Mouse (Mus musculus) liver, postnatal 0 days (tissue): ENCODE results near the gene Cacng6.

Source experiments
- CTCF ChIP-seq: sonication (generic); IDR thresholded peaks from 2 replicates; pipeline ENCODE4 v1.5.1; 2016; ENCODE audit warnings: antibody characterized with exemption, low read depth
- EP300 ChIP-seq: IDR thresholded peaks from 2 replicates; pipeline ENCODE4 v1.6.1; 2016; ENCODE audit warnings: antibody characterized with exemption, low read depth, mild to moderate bottlenecking

DNA sequence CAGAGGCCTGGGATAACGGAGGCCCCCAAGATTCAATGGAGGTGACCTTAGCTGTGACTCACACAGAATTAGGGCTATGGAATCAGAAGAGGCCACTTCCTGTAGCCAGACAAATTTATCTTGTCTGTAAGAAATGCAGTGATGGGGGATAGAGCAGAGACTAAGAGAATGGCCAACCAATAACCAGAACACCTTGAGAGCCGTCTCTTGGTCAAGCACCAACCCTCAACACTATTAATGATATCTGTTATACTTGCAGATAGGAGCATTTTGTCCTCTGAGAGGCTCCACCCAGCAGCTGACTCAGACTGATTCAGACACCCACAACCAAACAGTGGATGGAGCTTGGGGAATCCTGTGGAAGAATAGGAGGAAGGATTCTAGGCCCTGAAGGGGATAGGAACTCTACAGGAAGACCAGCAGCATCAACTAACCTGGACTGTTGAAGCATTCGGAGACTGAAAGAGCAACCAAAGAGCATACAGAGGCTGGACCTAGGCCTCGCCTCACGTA is 39.1 kb upstream of the Cacng6 start:
- TF ChIP-seq CTCF (no peak), EP300 (no peak)
